Mouse (Mus musculus): ENCODE measurements at regions not wholly inside any gene's neighbourhood (a gene's known extent, or its start where the extent isn't known, plus 50 kb on each side); places are given as distances from the start of the nearest gene placed in this dataset.

DNA sequence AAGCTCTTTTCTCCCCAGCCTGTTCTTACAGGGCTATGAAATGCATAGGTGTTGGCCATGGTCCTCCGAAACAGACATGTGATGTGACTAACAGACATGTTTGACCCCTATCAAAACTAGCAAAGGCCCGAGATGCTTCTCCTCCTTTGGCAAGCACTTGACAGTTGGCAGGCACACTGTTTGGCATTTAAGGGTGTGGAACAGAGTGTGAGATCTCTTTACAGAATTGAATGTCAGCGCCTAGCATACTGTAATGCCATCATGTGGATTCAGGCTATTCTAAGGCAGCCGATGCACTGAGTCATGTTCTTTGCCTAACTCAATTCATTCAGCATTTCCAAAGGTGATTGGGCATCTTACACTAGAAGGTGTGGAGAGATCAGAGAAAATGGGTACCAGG is 156.8 kb upstream of the Arrdc4 start:
- H3K27ac ChIP-seq, result no peak overlapping the region
- DNase-seq (ENCODE audit: extremely low spot score, low spot score), result no peak
- H3K36me3 ChIP-seq (replicated peaks), result no peaks in the 10 kb centered on the region
- WGBS, result 95% methylated on average over 4 of the region's 4 CpGs
- 0 out of 2 replicates have a peak, but pooled peaks cover 5% of the 10 kb centered on the region for H3K4me1 ChIP-seq
- H3K4me3 ChIP-seq, result no peak overlapping the region
- H3K9me3 ChIP-seq, result no peaks in the 10 kb centered on the region
- no peaks in the 10 kb centered on the region for H3K27me3 ChIP-seq (ENCODE audit: poor library complexity, severe bottlenecking)

DNA sequence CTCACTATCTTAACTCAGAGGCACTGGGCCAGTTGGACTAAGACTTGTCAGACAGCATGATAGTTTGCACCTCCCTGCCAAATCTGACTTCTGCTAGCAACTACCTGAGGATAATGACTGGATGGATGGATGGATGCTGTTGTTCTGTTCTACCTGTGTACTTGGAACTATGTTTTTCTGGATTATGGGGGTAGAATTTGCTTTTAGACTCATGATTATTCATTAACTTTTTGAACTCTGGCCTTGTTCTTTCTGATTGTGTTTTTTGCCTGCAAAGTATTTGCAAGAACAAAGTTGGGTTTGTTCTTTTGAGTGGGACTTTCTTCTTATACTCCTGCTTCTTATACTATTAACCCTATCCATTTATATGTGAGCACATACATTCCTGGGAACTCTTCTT is 137.1 kb upstream of the Arrdc4 start:
- Histone ChIP-seq H3K4me1 (no peaks in the 10 kb centered on the region), H3K9me3 (no peaks in the 10 kb centered on the region), H3K27ac (no peak overlapping the region), H3K4me3 (no peak overlapping the region), H3K27me3 (ENCODE audit: poor library complexity, severe bottlenecking) (no peaks in the 10 kb centered on the region), H3K36me3 (replicated peaks) (no peaks in the 10 kb centered on the region)
- DNase-seq (ENCODE audit: extremely low spot score, low spot score), result no peak

DNA sequence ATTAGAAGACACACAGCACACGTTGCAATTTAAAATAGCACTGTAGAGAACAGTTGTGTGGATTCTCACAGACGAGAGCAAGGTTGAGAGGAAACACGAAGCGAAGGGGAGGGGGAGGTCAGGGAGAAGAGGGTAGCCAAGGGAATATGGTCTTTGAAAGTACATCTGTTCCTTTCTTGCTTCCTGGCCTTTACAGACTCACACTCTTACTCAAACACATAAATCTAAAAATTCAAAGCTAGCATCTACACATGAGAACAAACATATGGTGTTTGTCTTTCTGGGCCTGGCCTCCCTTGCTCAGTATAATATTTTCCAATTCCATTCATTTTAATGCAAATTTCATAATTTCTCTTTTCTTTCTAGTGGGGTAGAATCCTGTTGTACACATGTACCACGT is 124.0 kb upstream of the Arrdc4 start:
- Histone ChIP-seq H3K27ac (no peak overlapping the region), H3K4me3 (no peak overlapping the region), H3K9me3 (no peaks in the 10 kb centered on the region), H3K36me3 (replicated peaks) (no peaks in the 10 kb centered on the region), H3K4me1 (no peaks in the 10 kb centered on the region), H3K27me3 (ENCODE audit: poor library complexity, severe bottlenecking) (no peaks in the 10 kb centered on the region)
- DNase-seq (ENCODE audit: extremely low spot score, low spot score), result no peak
- WGBS, result 82% methylated on average over 5 of the region's 5 CpGs

DNA sequence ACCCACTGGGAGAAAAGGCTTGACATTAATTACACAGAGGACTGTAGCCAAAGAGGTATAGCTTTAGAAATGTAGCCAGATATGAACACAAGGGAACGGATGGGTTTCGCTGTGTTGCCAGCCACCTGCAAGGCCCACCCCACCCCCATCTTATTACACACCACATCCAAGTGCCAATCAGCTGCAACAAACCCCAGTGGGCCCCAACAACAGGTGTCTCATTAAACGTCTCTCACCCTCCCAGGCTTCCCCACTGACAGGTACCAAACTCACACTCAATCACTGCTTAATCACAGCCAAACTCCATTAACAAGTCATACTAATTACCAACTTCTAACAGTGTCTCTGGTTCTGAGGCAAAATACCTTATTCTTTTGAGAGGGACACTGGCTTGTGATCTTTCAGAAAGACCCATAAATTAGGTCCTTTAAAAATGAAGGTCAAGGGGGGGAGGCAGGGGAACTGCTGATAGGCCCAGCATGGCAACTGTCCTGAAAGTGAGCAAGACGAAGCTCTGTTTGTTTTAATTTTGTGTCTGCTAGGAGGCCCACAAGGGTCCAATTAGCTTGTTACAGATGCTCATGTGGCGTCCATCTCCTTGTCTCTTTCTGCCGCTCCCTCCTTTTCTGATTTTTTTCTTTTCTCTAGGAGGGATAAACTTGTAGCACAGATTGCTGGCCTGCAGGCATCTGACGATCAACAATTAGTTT is 115.4 kb upstream of the Arrdc4 start:
- H3K27me3 ChIP-seq (ENCODE audit: poor library complexity, severe bottlenecking), result no peaks in the 10 kb centered on the region
- H3K27ac ChIP-seq, result no peak overlapping the region
- no peak overlapping the region for H3K4me3 ChIP-seq
- WGBS, result 64% methylated on average over 7 of the region's 7 CpGs
- no peaks in the 10 kb centered on the region for H3K9me3 ChIP-seq
- peaks cover 8% of the 10 kb centered on the region for H3K4me1 ChIP-seq
- no peaks in the 10 kb centered on the region for H3K36me3 ChIP-seq (replicated peaks)
- no peak for DNase-seq (ENCODE audit: extremely low spot score, low spot score)

DNA sequence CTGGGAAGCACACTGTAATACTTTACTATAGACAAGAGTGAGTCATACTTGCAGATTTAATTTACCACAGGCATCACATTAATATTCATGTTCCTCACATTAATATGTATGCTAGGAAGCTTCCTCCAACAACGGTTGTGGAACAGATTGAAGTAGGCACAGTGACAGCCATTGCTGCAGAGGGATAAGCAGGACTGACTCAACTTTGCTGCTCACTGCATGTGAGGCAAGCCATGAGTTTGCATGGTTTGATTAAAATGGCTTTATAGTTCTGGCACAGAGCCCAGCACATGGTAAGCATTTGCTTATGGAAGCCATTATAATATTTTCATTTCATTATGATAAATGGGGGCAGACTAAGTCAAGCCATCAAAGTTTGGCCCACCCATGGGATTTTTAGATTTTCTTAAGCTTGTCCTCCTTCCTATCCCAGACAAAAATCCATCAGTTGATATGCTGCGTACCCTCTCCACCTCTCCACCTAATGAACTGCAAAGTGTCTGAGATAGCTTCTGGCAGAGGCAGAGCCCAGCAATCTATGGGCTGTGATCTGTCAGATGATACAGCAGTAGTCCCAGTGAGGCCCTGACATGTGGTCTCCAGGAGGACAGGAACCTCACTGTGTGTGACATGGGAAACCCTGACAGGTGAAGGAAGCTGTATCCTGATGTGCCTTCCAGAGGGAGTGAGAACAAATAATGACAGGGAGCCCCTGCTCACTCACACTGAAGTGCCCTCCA is 109.6 kb upstream of the Arrdc4 start:
- DNase-seq (ENCODE audit: extremely low spot score, low spot score), result no peak
- no peak overlapping the region for H3K4me3 ChIP-seq
- H3K36me3 ChIP-seq (replicated peaks), result no peaks in the 10 kb centered on the region
- 77% methylated on average over 2 of the region's 2 CpGs for WGBS
- H3K27ac ChIP-seq, result no peak overlapping the region
- H3K9me3 ChIP-seq, result no peaks in the 10 kb centered on the region
- no peaks in the 10 kb centered on the region for H3K4me1 ChIP-seq
- no peaks in the 10 kb centered on the region for H3K27me3 ChIP-seq (ENCODE audit: poor library complexity, severe bottlenecking)

DNA sequence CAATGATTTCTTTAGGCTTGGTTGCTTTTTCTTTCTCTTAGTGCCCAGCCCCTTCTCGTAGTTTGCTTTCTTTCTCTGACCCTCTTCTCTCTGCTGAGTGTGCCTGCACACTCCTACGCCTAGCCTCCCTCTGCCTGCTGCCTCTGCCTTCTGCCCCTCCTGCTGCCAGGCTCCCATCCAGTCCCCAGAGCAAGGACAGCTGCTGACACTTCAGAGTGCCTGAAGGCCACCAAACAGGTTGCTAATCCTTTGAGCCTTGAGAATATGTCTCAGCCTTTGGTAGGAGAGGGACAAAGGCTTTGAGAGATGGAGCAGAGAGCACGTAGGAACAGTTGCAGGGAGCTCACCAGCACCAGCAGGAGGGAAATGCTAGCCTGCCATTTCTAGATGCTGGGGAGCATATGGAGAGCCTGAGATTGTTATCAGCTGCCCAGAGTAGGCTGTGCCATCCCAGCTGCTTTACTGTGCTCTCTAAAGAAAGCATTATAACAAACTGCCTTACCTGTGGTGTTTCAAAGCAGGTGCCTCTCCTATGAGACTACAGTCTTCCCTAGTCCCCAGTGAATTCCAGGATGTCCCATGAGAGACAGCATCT is 103.0 kb upstream of the Arrdc4 start:
- H3K27ac ChIP-seq, result no peak overlapping the region
- no peak for DNase-seq (ENCODE audit: extremely low spot score, low spot score)
- 62% methylated on average over 3 of the region's 3 CpGs for WGBS

DNA sequence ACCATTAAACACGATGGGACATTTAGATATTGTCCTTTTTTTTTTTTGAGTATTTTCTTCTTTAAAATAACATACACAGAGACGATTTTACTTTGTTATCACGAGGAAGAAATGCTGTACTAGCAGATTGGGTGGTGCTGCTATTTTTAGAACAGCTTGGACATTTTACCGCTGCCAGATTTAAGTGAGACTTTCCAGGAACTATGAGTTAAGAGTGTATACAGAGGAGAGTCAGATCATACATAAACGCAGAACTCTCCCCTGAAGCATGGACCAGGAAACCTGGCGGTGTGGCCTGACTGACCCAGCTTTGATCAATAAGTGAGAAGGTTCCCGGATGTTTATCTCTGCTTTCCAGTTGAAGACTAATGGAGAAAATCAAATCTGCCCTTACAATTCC is 95.6 kb upstream of the Arrdc4 start:
- no peaks in the 10 kb centered on the region for H3K4me1 ChIP-seq
- H3K36me3 ChIP-seq (replicated peaks), result no peaks in the 10 kb centered on the region
- H3K27me3 ChIP-seq (ENCODE audit: poor library complexity, severe bottlenecking), result no peaks in the 10 kb centered on the region
- DNase-seq (ENCODE audit: extremely low spot score, low spot score), result no peak
- no peak overlapping the region for H3K27ac ChIP-seq
- H3K4me3 ChIP-seq, result no peak overlapping the region
- WGBS, result 86% methylated on average over 7 of the region's 7 CpGs
- no peaks in the 10 kb centered on the region for H3K9me3 ChIP-seq

More for the DNA sequence above, 103.0 kb upstream of the Arrdc4 start:
- Histone ChIP-seq H3K9me3 (no peaks in the 10 kb centered on the region), H3K4me3 (no peak overlapping the region), H3K36me3 (replicated peaks) (no peaks in the 10 kb centered on the region), H3K27me3 (ENCODE audit: poor library complexity, severe bottlenecking) (no peaks in the 10 kb centered on the region), H3K4me1 (no peaks in the 10 kb centered on the region)

DNA sequence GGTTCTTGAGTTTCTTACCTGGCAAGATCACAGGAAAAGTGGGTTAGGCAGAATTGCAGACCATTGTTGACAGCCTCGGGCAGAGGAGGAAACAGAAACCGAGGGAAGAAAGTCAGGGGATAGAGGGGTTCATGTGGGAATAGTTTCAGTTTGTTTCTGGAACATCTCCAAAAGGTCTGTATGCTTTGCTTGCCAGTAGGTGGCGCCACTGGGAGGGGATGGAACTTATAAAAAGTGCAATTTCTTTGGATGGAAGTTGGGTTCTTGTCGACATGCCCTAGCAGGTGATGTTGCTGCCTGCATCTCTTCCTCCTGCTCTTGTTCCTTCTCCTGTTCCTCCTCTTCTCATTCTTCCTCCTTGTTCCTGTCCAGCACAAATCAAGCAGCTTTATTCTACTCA is 94.3 kb upstream of the Arrdc4 start:
- DNase-seq (ENCODE audit: extremely low spot score, low spot score), result no peak
- WGBS, result 51% methylated on average over 4 of the region's 4 CpGs

DNA sequence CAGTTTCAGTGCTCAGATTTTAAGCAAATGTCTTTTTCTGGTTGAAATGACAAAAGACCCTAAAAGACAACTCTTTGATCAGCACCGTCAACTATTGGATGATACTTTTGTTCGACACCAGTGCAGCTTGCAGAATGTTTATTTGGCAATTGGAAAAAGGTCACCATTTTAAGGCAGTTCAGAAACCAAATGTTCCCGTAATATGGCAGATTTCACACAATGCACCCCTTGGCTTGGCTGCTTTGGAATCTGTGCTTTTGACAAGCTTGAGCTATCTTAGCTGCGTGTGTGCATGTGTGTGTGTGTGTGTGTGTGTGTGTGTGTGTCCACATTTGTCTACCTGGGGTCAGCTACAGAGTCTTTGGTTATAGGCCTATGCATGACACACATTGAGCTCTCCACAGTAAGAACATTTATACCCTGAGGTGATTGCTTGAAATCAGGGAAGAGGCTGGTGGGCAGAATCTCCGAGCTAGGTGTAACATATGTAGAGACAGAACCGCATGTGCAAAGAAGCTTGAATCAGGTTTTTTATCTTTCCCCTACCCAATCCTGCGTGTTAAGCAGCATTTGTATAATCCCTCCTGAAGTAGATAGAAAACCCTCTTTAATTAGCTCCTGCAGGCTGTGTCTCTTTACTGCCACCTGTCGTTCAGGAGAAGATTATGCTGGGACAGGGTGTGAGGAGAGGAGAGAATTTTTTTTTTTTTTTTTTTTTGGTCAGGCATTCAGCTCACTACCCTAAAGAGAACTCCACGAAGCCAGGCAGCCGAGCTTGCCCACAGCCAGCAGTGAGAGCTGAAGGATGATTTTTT is 85.1 kb upstream of the Arrdc4 start:
- Histone ChIP-seq H3K27ac (no peak overlapping the region), H3K4me3 (no peak overlapping the region), H3K4me1 (peaks cover 8% of the 10 kb centered on the region), H3K9me3 (no peaks in the 10 kb centered on the region), H3K36me3 (replicated peaks) (no peaks in the 10 kb centered on the region), H3K27me3 (ENCODE audit: poor library complexity, severe bottlenecking) (no peaks in the 10 kb centered on the region)
- WGBS, result 48% methylated on average over 10 of the region's 10 CpGs
- DNase-seq (ENCODE audit: extremely low spot score, low spot score), result no peak

More for the DNA sequence above, 94.3 kb upstream of the Arrdc4 start:
- Histone ChIP-seq H3K4me1 (no peaks in the 10 kb centered on the region), H3K36me3 (replicated peaks) (no peaks in the 10 kb centered on the region), H3K4me3 (no peak overlapping the region), H3K27me3 (ENCODE audit: poor library complexity, severe bottlenecking) (no peaks in the 10 kb centered on the region), H3K9me3 (no peaks in the 10 kb centered on the region), H3K27ac (no peak overlapping the region)

DNA sequence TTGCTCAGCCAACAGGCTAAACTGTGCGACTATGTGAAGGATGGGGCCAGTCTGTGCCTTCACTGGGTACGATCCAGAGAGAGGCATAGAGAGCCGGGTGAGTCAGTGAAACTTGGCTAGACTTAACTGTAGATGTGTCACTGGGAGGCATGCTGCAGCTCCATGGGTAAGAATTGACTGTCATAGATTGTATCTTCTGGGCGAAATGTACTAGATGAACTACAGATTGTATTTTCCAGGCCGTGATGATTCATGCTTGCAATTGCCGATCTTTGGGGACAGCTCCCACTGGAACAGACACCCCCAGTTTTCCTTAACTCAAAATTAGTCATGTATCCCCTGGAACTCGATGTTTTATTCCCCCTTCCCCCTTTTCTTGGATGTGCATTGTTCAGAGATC is 84.5 kb upstream of the Arrdc4 start:
- H3K36me3 ChIP-seq (replicated peaks), result no peaks in the 10 kb centered on the region
- H3K9me3 ChIP-seq, result no peaks in the 10 kb centered on the region
- peaks cover 8% of the 10 kb centered on the region for H3K4me1 ChIP-seq
- no peak overlapping the region for H3K27ac ChIP-seq
- no peak for DNase-seq (ENCODE audit: extremely low spot score, low spot score)
- H3K4me3 ChIP-seq, result no peak overlapping the region
- 88% methylated on average over 7 of the region's 7 CpGs for WGBS
- H3K27me3 ChIP-seq (ENCODE audit: poor library complexity, severe bottlenecking), result no peaks in the 10 kb centered on the region

DNA sequence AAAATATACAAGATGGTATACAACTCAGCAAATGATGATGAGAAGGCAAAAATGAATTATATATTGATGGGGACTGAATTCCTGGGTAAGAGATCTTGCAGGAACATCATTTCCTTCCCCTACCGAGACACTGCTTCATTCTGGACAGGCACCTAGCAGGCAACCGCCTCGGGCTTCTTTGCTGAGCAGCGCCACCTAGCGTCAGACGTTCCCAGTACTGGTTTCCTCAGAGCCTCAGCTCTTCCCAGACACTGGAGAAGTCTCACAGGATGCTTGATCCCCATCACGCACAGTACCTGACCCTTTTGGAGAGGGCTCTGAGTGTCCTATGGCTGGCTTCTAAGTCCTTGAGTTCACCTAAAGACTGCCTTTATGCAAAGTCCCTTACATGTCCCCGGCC is 80.8 kb upstream of the Arrdc4 start:
- no peaks in the 10 kb centered on the region for H3K36me3 ChIP-seq (replicated peaks)
- WGBS, result 20% methylated on average over 8 of the region's 8 CpGs
- H3K4me3 ChIP-seq, result no peak overlapping the region
- H3K27me3 ChIP-seq (ENCODE audit: poor library complexity, severe bottlenecking), result no peaks in the 10 kb centered on the region
- H3K9me3 ChIP-seq, result no peaks in the 10 kb centered on the region
- peak; percentile 73 for DNase-seq (ENCODE audit: extremely low spot score, low spot score)
- no peak overlapping the region for H3K27ac ChIP-seq
- H3K4me1 ChIP-seq, result peaks cover 6% of the 10 kb centered on the region

DNA sequence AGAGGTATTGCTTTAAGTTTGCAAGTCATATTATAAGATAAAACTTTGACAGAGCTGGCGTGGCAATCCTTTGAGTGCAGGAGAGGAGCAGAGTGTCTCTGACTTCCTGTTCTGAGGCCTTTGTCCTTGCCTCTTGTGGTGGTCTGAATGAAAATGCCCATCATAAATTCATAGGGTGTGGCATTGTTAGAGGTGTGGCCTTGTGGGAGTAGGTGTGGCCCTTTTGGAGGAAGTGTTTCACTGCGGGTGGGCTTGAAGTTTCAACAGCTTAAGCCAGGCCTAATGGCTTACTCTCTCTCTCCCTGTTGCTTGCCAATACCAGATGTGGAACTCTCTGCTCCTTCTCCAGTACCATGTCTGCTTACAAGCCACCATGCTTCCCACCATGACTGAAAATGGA is 75.4 kb upstream of the Arrdc4 start:
- WGBS, result 85% methylated on average over 2 of the region's 2 CpGs
- no peak overlapping the region for H3K4me3 ChIP-seq
- H3K4me1 ChIP-seq, result peaks cover 6% of the 10 kb centered on the region
- no peaks in the 10 kb centered on the region for H3K36me3 ChIP-seq (replicated peaks)
- H3K27me3 ChIP-seq (ENCODE audit: poor library complexity, severe bottlenecking), result peaks cover 6% of the 10 kb centered on the region; the same call in 1 of the 2 replicates
- no peak for DNase-seq (ENCODE audit: extremely low spot score, low spot score)
- H3K27ac ChIP-seq, result no peak overlapping the region
- H3K9me3 ChIP-seq, result no peaks in the 10 kb centered on the region
